Mouse (Mus musculus) neural tube, embryonic 11.5 days (tissue): ENCODE data around the gene Fnip2. TPM values are rescaled to one million over a fixed set of nuclear protein-coding genes. Genes with fewer than 3 reads are reported as not detected.

Source experiments
- ATAC-seq: fragments of 200-750 bp; cut with Nextera tagmentation; 2 replicates; pipeline ENCODE4 v1.8.0; 2017; ENCODE audit warnings: moderate number of reproducible peaks, mild to moderate bottlenecking, moderate TSS enrichment, moderate library complexity; ENCODE audit not compliant: insufficient read depth, low FRiP score, low TSS enrichment
- DNase-seq: peaks from one replicate; pipeline ENCODE4 v3.0.0-alpha.2; 2015; ENCODE audit warnings: low spot score
- H3K27ac ChIP-seq: fragments of 300-500 bp; sonication (generic); 2 replicates; pipeline ENCODE4 v1.5.1; 2014; ENCODE audit warnings: low read depth, mild to moderate bottlenecking, low read length
- H3K27me3 ChIP-seq: fragments of 300-500 bp; sonication (generic); 2 replicates; pipeline ENCODE4 v1.6.1; 2014; ENCODE audit warnings: mild to moderate bottlenecking, low read length, mixed read lengths; ENCODE audit not compliant: control insufficient read depth, insufficient read depth
- H3K36me3 ChIP-seq: fragments of 300-500 bp; sonication (generic); 2 replicates; pipeline ENCODE4 v1.6.1; 2014; ENCODE audit warnings: mild to moderate bottlenecking, low read length, moderate library complexity, mixed read lengths; ENCODE audit not compliant: control insufficient read depth, insufficient read depth
- H3K4me1 ChIP-seq: fragments of 300-500 bp; sonication (generic); 2 replicates; pipeline ENCODE4 v1.6.1; 2014; ENCODE audit warnings: low read length, mixed read lengths; ENCODE audit not compliant: control insufficient read depth, insufficient read depth
- H3K4me2 ChIP-seq: fragments of 300-500 bp; sonication (generic); 2 replicates; pipeline ENCODE4 v1.6.1; 2014; ENCODE audit warnings: low read depth, mild to moderate bottlenecking, moderate library complexity
- H3K4me3 ChIP-seq: fragments of 300-500 bp; sonication (generic); 2 replicates; pipeline ENCODE4 v1.5.1; 2014; ENCODE audit warnings: low read depth, low read length
- H3K9ac ChIP-seq: fragments of 300-500 bp; sonication (generic); 2 replicates; pipeline ENCODE4 v1.6.1; 2014; ENCODE audit warnings: mild to moderate bottlenecking, low read length
- H3K9me3 ChIP-seq: fragments of 300-500 bp; sonication (generic); 2 replicates; pipeline ENCODE4 v1.6.1; 2016; ENCODE audit warnings: low read length; ENCODE audit not compliant: control insufficient read depth
- WGBS: fragments of 180-500 bp; shearing (Covaris S2); extraction: QIAGEN DNeasy Blood & Tissue Kit; methylation state at CpG from one replicate; pipeline ENCODE4 v1.1.7; 2014; 5-methylcytosine and 5-hydroxymethylcytosine counted together
- polyA plus RNA-seq: library from polyadenylated mRNA; unstranded; fragments of >200 nt; fragmentation: Nextera tagmentation; extraction: Ambion mirVana; gene quantifications from 2 replicates; pipeline ENCODE4 v1.2.1, GENCODE M21; 2014

The Fnip2 gene
- polyA plus RNA-seq, 1 experiment from 2014 or later, result 7.2 TPM

DNA sequence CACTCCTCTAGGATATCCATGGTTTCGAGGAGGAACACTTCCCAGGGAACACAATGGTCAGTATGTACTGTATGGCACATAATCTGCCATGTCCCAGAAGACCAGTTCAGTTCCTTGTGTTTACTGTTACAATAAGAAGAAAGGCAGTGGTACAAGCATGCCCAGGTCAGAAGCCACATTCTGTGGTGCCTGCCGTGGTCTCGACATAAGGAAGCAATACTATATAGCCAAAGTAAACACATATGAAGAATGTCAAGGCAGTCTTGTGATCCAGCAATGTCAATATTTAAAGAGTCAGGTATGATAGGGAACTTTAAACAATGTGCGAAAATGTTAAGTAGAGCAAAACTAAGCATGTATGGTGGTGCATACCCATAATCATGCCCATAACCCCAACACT lies 44.2 kb downstream of the Fnip2 start:
- peaks cover 7% of the 10 kb centered on the region; the same call in 1 of the 2 replicates for H3K4me1 ChIP-seq
- no peaks in the 10 kb centered on the region for H3K9me3 ChIP-seq
- H3K27ac ChIP-seq, result no peak overlapping the region
- H3K4me2 ChIP-seq, result no peak overlapping the region
- WGBS, result 87% methylated on average over 4 of the region's 4 CpGs
- ATAC-seq, result no peak
- no peaks in the 10 kb centered on the region for H3K36me3 ChIP-seq
- no peak overlapping the region for H3K9ac ChIP-seq
- DNase-seq, result no peak
- H3K27me3 ChIP-seq, result no peaks in the 10 kb centered on the region
- no peak overlapping the region for H3K4me3 ChIP-seq

DNA sequence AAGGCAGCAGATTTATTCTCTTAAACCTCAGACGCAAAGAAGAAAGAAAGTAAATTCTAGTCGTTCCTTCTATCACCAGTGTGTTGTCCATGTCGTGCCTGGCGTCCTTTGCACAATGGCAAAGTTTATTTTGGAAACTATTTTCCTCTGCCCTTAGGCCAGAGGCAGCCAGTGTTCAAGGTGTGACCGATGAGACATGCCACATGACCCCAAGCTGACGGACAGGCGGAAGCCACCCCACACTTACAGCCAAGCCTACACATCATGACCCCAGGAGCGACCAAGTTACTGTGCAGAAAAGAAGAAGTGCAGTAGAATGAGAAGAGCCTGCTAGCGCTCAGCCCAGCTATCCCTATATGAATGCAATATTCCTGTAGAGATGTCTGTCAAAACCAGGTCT lies 47.7 kb downstream of the Fnip2 start:
- no peaks in the 10 kb centered on the region for H3K9me3 ChIP-seq
- no peak overlapping the region for H3K4me3 ChIP-seq
- peaks cover 7% of the 10 kb centered on the region; the same call in 1 of the 2 replicates for H3K4me1 ChIP-seq
- DNase-seq (no peak), ATAC-seq (no peak)
- H3K9ac ChIP-seq, result no peak overlapping the region
- WGBS, result 81% methylated on average over 9 of the region's 9 CpGs
- no peaks in the 10 kb centered on the region for H3K27me3 ChIP-seq
- H3K36me3 ChIP-seq, result no peaks in the 10 kb centered on the region
- no peak overlapping the region for H3K4me2 ChIP-seq
- H3K27ac ChIP-seq, result no peak overlapping the region

DNA sequence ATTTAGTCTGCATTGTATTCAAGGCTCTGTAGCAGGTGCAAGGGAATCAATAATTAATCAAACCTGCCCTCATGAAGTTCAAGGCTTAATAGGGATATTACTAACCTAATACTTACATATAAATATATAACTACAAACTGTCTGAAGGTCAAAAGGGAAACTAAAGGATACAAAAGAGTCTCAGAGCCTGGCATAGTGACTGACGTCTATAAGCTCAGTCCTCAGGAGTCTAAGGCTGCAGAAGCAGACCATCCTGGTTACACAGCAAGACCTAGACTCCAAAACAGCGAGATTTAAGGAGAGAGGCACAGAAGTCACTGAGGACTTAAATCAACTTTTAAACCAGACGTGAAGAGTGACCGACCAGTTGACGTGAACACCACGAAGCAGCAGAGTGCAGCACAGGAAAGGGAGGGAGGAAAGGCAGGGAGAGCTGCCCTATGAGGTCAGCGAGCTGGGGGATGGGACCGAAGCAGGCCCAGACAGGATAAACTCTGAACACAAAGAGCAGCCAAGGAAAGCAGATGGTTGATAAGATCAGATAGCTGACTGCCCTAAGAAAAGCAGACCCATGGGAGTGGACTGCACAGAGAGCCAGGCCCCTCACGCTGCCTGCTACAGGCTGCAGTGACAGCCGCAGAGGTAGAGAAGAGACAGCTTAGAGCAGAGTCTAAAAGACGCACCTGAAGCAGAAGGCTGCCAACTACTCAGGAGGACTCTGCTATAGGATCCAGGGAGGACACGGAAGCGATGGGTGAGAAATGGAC lies 48.7 kb downstream of the Fnip2 start:
- peaks cover 7% of the 10 kb centered on the region; the same call in 1 of the 2 replicates for H3K4me1 ChIP-seq
- WGBS, result 49% methylated on average over 13 of the region's 13 CpGs
- ATAC-seq (peak; percentile 52; the same call in 1 of the 2 replicates), DNase-seq (peak; percentile 48)
- no peak overlapping the region for H3K4me3 ChIP-seq
- peak overlapping the region; percentile 27; the same call in 1 of the 2 replicates for H3K9ac ChIP-seq
- H3K27ac ChIP-seq, result 0 out of 2 replicates have a peak overlapping the region, but pooled peaks have one; percentile 46
- H3K36me3 ChIP-seq, result no peaks in the 10 kb centered on the region
- no peak overlapping the region for H3K4me2 ChIP-seq
- no peaks in the 10 kb centered on the region for H3K9me3 ChIP-seq
- H3K27me3 ChIP-seq, result no peaks in the 10 kb centered on the region

DNA sequence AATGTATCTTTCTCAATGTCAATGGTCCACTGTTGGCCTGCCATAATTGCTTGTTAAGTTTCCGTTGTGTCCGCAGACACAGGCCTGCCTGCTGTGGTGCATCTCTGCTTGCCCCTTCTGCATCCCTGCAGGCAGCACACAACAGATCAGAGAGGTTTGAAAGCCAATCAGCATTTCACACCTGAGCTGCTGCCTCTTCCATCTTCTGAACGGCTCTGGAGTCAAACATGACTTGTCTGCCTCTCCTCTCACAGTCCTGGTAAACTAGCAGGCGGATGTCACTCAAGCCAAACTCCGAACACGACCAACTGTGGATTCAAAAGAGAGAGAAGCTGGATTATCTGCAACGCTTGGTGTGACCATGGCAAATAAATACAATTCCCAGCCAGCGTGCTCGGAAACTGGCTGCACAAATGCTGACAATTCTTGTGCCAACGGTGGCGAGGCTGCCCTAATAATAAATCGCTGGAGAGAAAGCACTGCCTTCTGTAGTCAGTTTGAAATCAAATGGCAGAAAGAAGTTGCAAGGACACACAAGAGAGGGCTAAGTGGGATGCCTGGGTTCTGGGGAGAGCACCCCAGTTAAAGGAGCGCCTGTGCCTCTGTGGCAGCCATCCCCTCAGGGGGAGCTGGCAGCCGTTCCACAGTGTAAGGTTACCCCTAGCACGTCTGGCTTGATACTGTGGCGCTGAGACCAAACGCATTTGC lies 49.6 kb downstream of the Fnip2 start:
- no peak overlapping the region for H3K27ac ChIP-seq
- ATAC-seq, result no peak
- no peaks in the 10 kb centered on the region for H3K9me3 ChIP-seq
- H3K4me3 ChIP-seq, result no peak overlapping the region
- 79% methylated on average over 17 of the region's 17 CpGs for WGBS
- peaks cover 7% of the 10 kb centered on the region; the same call in 1 of the 2 replicates for H3K4me1 ChIP-seq
- DNase-seq, result no peak
- no peak overlapping the region for H3K4me2 ChIP-seq
- H3K36me3 ChIP-seq, result no peaks in the 10 kb centered on the region
- no peak overlapping the region for H3K9ac ChIP-seq
- no peaks in the 10 kb centered on the region for H3K27me3 ChIP-seq

DNA sequence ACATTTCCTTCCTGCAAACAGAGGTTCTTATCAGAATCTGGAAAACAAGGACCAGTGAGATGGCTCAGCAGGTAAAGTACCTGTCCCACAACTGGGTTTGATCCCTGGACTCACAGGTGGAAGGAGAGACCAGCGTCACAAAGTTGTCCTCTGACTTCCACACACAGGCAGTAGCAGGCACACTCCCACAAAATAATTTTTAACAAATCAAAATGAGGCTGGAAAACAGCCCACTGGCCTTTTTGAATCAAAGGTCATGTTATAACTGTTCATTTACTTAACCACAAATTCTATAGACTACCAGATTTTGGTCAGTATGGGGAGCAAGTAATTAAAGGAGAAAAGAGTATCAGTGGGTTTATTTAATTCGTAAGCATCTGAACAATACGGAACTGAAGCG lies 50.6 kb downstream of the Fnip2 start:
- ATAC-seq (no peak), DNase-seq (no peak)
- Histone ChIP-seq H3K9me3 (no peaks in the 10 kb centered on the region), H3K27ac (no peak overlapping the region), H3K36me3 (no peaks in the 10 kb centered on the region), H3K9ac (no peak overlapping the region), H3K4me1 (peaks cover 7% of the 10 kb centered on the region; the same call in 1 of the 2 replicates), H3K4me3 (no peak overlapping the region), H3K4me2 (no peak overlapping the region), H3K27me3 (no peaks in the 10 kb centered on the region)
- WGBS, result 87% methylated on average over 4 of the region's 4 CpGs

DNA sequence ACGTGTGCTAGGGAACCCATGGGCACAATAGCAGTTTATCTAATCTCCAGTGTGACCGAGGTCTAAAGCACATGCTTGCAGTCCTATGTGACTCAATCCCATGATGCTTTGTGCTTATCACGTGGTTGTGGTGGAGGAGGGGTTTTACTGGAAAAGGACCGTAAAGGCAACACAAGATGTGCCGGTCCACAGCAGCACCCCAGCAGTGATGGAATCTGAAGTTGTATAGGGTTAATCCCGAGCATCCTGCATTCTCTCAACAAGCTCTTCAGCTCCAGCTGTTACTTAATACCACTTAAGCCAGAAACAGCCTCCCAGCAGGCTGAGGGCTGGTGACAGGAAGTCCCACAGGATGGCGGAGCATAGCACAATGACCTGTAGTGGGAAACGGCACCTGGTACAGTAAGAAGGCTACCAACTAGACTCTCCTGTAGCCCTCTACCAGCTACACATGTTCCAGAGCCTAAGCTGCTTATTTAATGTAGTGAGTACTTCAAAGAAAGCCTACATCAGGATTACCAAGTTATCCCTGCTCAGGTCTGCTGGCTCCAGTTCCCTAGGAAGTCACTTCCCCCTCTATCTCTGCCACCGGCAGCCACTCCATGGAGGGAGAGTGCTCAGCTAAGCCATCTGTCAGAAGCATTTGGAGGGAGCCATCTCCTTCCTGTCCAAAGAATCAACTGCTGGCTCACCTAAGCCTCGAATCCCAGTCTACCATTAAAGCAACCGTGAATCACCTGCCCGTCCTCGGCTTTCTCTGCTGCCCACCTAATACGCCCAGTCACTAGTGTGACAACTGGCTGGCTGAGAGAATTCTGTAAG lies 51.3 kb downstream of the Fnip2 start:
- ATAC-seq, result no peak
- Histone ChIP-seq H3K27ac (no peak overlapping the region), H3K4me3 (no peak overlapping the region), H3K9ac (no peak overlapping the region), H3K27me3 (no peaks in the 10 kb centered on the region), H3K4me2 (no peak overlapping the region), H3K36me3 (no peaks in the 10 kb centered on the region), H3K9me3 (no peaks in the 10 kb centered on the region), H3K4me1 (peaks cover 7% of the 10 kb centered on the region; the same call in 1 of the 2 replicates)
- WGBS, result 81% methylated on average over 14 of the region's 14 CpGs
- DNase-seq, result no peak

DNA sequence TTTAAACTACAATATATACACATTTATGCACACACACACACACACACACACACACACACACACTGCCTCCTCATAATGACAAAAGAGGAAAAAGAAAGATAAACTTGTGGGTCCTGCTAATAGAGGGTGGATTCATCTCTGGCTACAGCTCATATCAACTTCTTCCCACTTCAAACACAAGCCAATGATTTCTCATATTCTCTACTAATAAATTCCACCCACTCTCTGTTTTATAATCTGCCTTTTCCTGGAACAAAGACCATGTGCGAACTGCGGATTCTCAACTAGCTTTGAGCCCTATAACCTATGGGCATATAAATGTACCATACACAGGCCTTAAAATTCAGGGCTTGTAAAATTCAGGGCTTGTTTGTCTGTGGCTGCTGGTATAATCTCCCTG lies 53.3 kb downstream of the Fnip2 start:
- Histone ChIP-seq H3K4me3 (no peak overlapping the region), H3K9me3 (no peaks in the 10 kb centered on the region), H3K27me3 (no peaks in the 10 kb centered on the region), H3K4me2 (no peak overlapping the region), H3K4me1 (peaks cover 5% of the 10 kb centered on the region; the same call in 1 of the 2 replicates), H3K36me3 (no peaks in the 10 kb centered on the region), H3K9ac (no peak overlapping the region), H3K27ac (no peak overlapping the region)
- DNase-seq (no peak), ATAC-seq (no peak)
- WGBS, result 94% methylated on average over 2 of the region's 2 CpGs

DNA sequence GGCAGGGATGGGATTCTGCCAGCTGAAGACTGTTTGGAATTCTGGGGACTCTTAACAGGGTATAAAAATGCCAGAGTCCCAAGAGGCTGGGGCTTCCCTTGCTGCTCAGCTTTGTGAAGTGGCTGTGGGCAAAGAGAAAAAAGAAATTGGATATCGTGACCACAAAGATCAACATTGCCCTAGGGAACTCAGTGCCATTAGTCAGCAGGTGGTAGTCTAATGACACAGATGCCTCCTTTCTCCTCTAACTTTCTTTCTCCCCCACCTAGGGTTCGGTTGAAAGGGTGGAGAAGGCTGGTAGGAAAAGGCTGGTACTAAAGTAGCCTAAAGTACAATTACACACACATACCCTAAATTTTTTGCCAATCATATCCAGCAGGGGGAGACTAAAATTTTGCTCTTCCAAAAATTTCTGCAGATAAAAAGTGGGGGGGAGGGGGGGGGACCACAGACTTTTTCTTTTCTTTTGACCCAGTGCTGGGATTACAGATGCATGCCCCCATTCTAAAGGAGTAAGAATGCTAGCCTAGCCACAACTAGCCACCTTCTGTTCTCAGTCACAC lies 66.3 kb downstream of the Fnip2 start:
- Histone ChIP-seq H3K27ac (no peak overlapping the region), H3K27me3 (no peaks in the 10 kb centered on the region), H3K4me1 (no peaks in the 10 kb centered on the region), H3K9me3 (no peaks in the 10 kb centered on the region), H3K9ac (no peak overlapping the region), H3K4me2 (no peak overlapping the region), H3K36me3 (no peaks in the 10 kb centered on the region; the same call in 1 of the 2 replicates), H3K4me3 (no peak overlapping the region)
- ATAC-seq (no peak), DNase-seq (no peak)
- 69% methylated on average over 2 of the region's 2 CpGs for WGBS
